Mouse (Mus musculus) ES-Bruce4 (cell line): Measurements from ENCODE around the gene Gdf5.

Source experiments
- CTCF ChIP-seq: IDR thresholded peaks from one replicate; pipeline ENCODE4 v1.8.1; 2011; ENCODE audit warnings: low read depth, low read length
- EP300 ChIP-seq: IDR thresholded peaks from 2 replicates; pipeline ENCODE4 v1.6.1; 2011; ENCODE audit warnings: low read depth, low read length; ENCODE audit not compliant: insufficient read depth
- POLR2A ChIP-seq: IDR thresholded peaks from one replicate; pipeline ENCODE4 v1.8.1; 2011; ENCODE audit warnings: low read length; ENCODE audit not compliant: insufficient read depth

DNA sequence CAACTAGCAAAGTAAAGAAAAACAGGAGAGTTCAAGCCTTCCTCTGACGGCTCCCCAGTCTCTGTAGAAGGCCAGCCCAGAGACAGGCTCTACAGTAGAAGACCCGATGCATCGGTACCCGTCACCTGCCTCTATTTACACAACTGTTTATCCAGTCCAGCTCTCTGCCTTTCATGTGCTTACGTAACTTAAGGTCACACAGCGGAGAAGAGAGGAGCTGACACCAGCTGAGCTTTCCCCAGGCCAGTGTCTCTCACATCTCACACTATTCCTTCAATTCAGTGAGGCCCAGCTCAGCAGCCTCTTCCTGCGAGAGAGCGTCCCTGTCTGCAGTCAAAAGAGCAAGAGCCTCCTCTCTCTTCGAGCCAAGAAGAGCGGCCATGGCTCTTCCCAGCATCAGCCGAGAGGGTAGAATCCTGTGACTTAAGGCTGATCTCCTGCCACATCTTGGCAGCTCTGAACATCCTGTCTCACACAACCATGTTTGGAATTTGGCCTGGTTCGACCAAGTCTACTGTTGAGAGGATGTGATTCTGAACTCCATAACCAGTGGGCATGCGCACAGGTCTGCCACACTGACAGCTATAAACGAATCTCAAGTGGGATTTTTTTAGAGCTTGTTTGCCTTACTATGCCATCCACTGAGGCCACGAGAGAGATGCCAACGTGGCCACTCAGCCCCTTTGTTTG, 50.0 kb downstream of the Gdf5 start:
- no peak for TF ChIP-seq EP300
- TF ChIP-seq CTCF = no peak
- TF ChIP-seq POLR2A = no peak
